Mouse (Mus musculus) macrophage (primary cell): Measurements from ENCODE around the gene Sytl3. TPM values are rescaled to one million over a fixed set of nuclear protein-coding genes. Genes with fewer than 3 reads are reported as not detected.

Experiments
- H3K27ac ChIP-seq: fragments of 350-480 bp; formaldehyde crosslinking; 2 replicates; pipeline ENCODE4 v1.9.0; 2021
- H3K36me3 ChIP-seq: fragments of 350-480 bp; formaldehyde crosslinking; 2 replicates; pipeline ENCODE4 v1.9.0; 2021; ENCODE audit errors: inconsistent target
- H3K4me3 ChIP-seq: fragments of 350-480 bp; formaldehyde crosslinking; 2 replicates; pipeline ENCODE4 v1.9.0; 2021; ENCODE audit errors: inconsistent target
- H3K79me2 ChIP-seq: fragments of 350-480 bp; formaldehyde crosslinking; 2 replicates; pipeline ENCODE4 v1.9.0; 2021; ENCODE audit errors: inconsistent target
- WGBS: methylation state at CpG from one replicate; pipeline ENCODE4 v1.1.7; 2026; ENCODE audit warnings: inconsistent platforms; ENCODE audit not compliant: missing documents; 5-methylcytosine and 5-hydroxymethylcytosine counted together
- polyA plus RNA-seq: library from polyadenylated mRNA; stranded (reverse); fragments of 250-400 nt; gene quantifications from 3 replicates; pipeline ENCODE4 v1.2.4, GENCODE M21; 2018; ENCODE audit warnings: inconsistent platforms

Gene Sytl3
- polyA plus RNA-seq, 1 experiment from 2014 or later = 0.23 TPM

- Histone ChIP-seq H3K4me3 (no peak overlapping the region), H3K27ac (no peak overlapping the region), H3K36me3 (peaks cover 13% of the 10 kb centered on the region; the same call in 1 of the 2 replicates), H3K79me2 (no peaks in the 10 kb centered on the region)
- WGBS = 51% methylated on average over 11 of the region's 11 CpGs
These were observed 84.9 kb downstream of the Sytl3 start for GRCm38 (mm10) chr17:6743787-6744239.

GRCm38 (mm10) chr17:6744366-6744765 lies 85.5 kb downstream of the Sytl3 start:
- Histone ChIP-seq H3K36me3 (peaks cover 8% of the 10 kb centered on the region; the same call in 1 of the 2 replicates), H3K4me3 (no peak overlapping the region), H3K27ac (no peak overlapping the region), H3K79me2 (no peaks in the 10 kb centered on the region)
- 84% methylated on average over 9 of the region's 9 CpGs for WGBS

- WGBS = 97% methylated on average over 11 of the region's 14 CpGs
- no peaks in the 10 kb centered on the region for H3K79me2 ChIP-seq
- H3K27ac ChIP-seq = no peak overlapping the region
- H3K36me3 ChIP-seq = peaks cover 6% of the 10 kb centered on the region; the same call in 1 of the 2 replicates
- H3K4me3 ChIP-seq = no peak overlapping the region
These were observed 86.0 kb downstream of the Sytl3 start for GRCm38 (mm10) chr17:6744871-6745270.

- Histone ChIP-seq H3K79me2 (no peaks in the 10 kb centered on the region), H3K27ac (no peak overlapping the region), H3K36me3 (peaks cover 3% of the 10 kb centered on the region; the same call in 1 of the 2 replicates), H3K4me3 (no peak overlapping the region)
- WGBS = 65% methylated on average over 5 of the region's 5 CpGs
These were observed 86.6 kb downstream of the Sytl3 start for GRCm38 (mm10) chr17:6745503-6745902.

GRCm38 (mm10) chr17:6745975-6746374 lies 87.1 kb downstream of the Sytl3 start:
- 41% methylated on average over 9 of the region's 9 CpGs for WGBS
- no peak overlapping the region for H3K4me3 ChIP-seq
- H3K36me3 ChIP-seq = 0 out of 2 replicates have a peak, but pooled peaks cover under 1% of the 10 kb centered on the region
- no peak overlapping the region for H3K27ac ChIP-seq
- H3K79me2 ChIP-seq = no peaks in the 10 kb centered on the region

GRCm38 (mm10) chr17:6746452-6747231 lies 87.7 kb downstream of the Sytl3 start:
- peaks cover 7% of the 10 kb centered on the region; the same call in 1 of the 2 replicates for H3K36me3 ChIP-seq
- no peak overlapping the region for H3K4me3 ChIP-seq
- WGBS = 9% methylated on average over 9 of the region's 9 CpGs
- H3K79me2 ChIP-seq = no peaks in the 10 kb centered on the region
- peak overlapping the region; percentile 34 for H3K27ac ChIP-seq

GRCm38 (mm10) chr17:6747478-6747877 lies 88.6 kb downstream of the Sytl3 start:
- Histone ChIP-seq H3K4me3 (no peak overlapping the region), H3K36me3 (peaks cover 15% of the 10 kb centered on the region), H3K27ac (no peak overlapping the region), H3K79me2 (no peaks in the 10 kb centered on the region)
- WGBS = 98% methylated on average over 7 of the region's 7 CpGs

GRCm38 (mm10) chr17:6748779-6749464 lies 90.0 kb downstream of the Sytl3 start:
- no peak overlapping the region for H3K4me3 ChIP-seq
- 41% methylated on average over 17 of the region's 17 CpGs for WGBS
- peaks cover 29% of the 10 kb centered on the region for H3K36me3 ChIP-seq
- no peak overlapping the region for H3K27ac ChIP-seq
- H3K79me2 ChIP-seq = no peaks in the 10 kb centered on the region

GRCm38 (mm10) chr17:6751221-6751859 lies 92.4 kb downstream of the Sytl3 start:
- Histone ChIP-seq H3K36me3 (peaks cover 44% of the 10 kb centered on the region), H3K79me2 (no peaks in the 10 kb centered on the region), H3K27ac (no peak overlapping the region), H3K4me3 (no peak overlapping the region)
- WGBS = over 99% methylated on average over 11 of the region's 11 CpGs

- H3K27ac ChIP-seq = no peak overlapping the region
- H3K4me3 ChIP-seq = no peak overlapping the region
- 97% methylated on average over 7 of the region's 7 CpGs for WGBS
- peaks cover 44% of the 10 kb centered on the region for H3K36me3 ChIP-seq
- no peaks in the 10 kb centered on the region for H3K79me2 ChIP-seq
These were observed 93.5 kb downstream of the Sytl3 start for GRCm38 (mm10) chr17:6752375-6752774.

GRCm38 (mm10) chr17:6755176-6755575 lies 96.3 kb downstream of the Sytl3 start:
- 98% methylated on average over 9 of the region's 9 CpGs for WGBS
- H3K27ac ChIP-seq = no peak overlapping the region
- peaks cover 44% of the 10 kb centered on the region for H3K36me3 ChIP-seq
- H3K79me2 ChIP-seq = peaks cover 9% of the 10 kb centered on the region; the same call in 1 of the 2 replicates
- H3K4me3 ChIP-seq = no peak overlapping the region

- no peak overlapping the region for H3K27ac ChIP-seq
- peaks cover 44% of the 10 kb centered on the region for H3K36me3 ChIP-seq
These were observed 97.0 kb downstream of the Sytl3 start for GRCm38 (mm10) chr17:6755873-6756272.

GRCm38 (mm10) chr17:6757902-6758301 lies 99.0 kb downstream of the Sytl3 start:
- Histone ChIP-seq H3K36me3 (peaks cover 26% of the 10 kb centered on the region; the same call in 1 of the 2 replicates), H3K27ac (no peak overlapping the region), H3K79me2 (peaks cover 35% of the 10 kb centered on the region), H3K4me3 (no peak overlapping the region)
- 97% methylated on average over 16 of the region's 16 CpGs for WGBS

More at GRCm38 (mm10) chr17:6755873-6756272, 97.0 kb downstream of the Sytl3 start:
- H3K4me3 ChIP-seq = no peak overlapping the region
- whole genome bisulfite sequencing = 93% methylated on average over 8 of the region's 8 CpGs
- H3K79me2 ChIP-seq = peaks cover 15% of the 10 kb centered on the region

GRCm38 (mm10) chr17:6758845-6759244 lies 100.0 kb downstream of the Sytl3 start:
- no peak overlapping the region for H3K4me3 ChIP-seq
- WGBS = 94% methylated on average over 8 of the region's 8 CpGs
- H3K79me2 ChIP-seq = peaks cover 45% of the 10 kb centered on the region
- peaks cover 17% of the 10 kb centered on the region; the same call in 1 of the 2 replicates for H3K36me3 ChIP-seq
- H3K27ac ChIP-seq = no peak overlapping the region
